Mouse (Mus musculus): ENCODE data around the gene Mrpl53. TPM values are rescaled to one million over a fixed set of nuclear protein-coding genes. Genes with fewer than 3 reads are reported as not detected.

The Mrpl53 gene
- total RNA-seq, 2 experiments from 2014 or later: 123 to 132 TPM

DNA sequence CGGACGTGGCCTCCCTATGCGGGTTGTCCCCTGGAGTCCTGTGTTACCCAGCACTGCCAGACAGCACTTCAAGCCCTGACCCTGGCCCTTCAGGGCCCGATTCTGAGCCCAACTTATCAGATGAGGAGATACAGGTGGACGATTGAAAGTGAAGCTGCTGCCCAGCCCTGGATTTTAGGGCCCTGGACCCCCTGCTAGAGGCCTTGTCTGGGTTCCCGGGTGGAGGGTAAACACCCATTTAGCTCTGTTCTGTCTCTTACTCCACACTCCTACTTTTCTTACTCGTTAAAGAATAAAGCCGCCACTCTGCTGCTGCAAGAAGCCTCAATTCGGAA is 20.9 kb upstream of the Mrpl53 start:
- intact Hi-C loops (cut with DNase I): no loop called here
- peak in 1 of 2 experiments; percentile 47 for DNase-seq

DNA sequence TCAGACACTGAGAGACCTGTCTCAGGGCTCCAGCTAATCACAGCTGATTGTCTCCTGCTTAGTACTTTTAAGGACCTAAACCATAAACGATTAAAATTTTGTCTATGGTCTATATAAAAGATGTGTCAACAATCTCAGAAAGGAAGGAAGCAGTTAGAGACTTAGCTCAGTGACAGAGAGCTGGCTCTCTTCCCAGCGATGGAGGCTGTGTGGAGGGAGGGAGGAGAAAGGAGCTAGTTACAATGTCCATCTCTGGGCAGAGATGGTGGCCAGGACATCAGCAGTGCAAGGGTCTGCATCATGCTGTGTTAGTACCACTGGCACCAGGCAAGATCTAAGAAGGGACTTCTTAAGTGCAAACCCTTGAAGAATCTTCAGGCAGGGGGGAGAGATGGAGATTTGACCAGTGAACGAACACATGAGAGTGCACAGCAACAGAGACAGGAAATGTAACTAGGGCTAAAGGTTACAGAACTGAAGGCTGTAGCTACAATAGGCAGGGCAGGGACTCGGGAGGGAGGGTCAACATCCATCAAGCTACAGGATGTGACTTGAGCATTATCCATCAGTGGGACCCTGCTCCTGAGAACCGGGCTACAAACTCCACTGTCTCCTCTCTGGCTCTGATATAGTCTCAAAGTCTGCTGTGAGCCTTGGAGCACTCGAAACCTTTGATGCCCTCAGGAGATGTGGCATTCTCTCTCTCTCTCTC is 16.3 kb upstream of the Mrpl53 start:
- intact Hi-C loops (cut with DNase I): no loop called here
- DNase-seq: no peak

DNA sequence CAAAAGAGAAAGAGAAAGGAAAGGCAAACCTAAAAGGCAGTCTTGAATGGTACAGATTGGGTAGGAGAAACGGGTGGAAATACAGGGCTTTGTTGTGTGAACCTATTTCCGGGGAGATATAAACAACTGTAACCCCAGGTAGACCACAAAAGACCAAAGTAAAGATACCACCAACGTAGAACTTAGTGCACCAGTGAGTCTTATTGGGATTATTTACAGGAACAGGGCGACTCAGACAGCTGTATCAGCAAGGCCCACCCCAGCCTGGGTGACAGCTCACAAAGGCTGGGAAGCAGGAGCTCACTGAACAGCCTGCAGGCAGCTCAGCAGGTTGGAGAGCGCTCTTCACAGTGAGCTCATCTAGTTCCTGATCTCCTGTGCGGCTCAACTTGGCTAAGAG is 12.9 kb upstream of the Mrpl53 start:
- intact Hi-C loops (cut with DNase I): no loop called here

DNA sequence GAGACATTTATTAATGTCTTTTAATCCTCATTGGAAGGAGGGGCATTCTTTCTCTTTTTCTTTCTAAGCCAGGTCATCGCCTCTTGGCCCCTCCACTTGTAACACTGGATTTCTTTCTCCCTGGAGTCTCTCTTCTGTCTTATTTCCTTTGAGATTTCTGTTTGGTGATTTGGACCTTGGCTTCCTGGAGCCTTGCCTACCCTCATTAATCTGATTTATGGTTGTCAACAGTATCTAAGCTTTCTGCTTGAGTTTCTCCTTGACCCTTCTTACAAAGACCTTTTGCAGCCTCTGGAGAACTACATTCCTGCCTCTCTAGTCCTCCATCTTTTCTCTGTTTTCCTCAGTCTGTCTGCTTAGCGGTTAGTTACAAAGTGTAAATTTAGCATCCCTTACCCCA is 10.4 kb upstream of the Mrpl53 start:
- intact Hi-C loops (cut with DNase I): no loop called here
- DNase-seq: no peak

More for the DNA sequence above, 12.9 kb upstream of the Mrpl53 start:
- no peak for DNase-seq

DNA sequence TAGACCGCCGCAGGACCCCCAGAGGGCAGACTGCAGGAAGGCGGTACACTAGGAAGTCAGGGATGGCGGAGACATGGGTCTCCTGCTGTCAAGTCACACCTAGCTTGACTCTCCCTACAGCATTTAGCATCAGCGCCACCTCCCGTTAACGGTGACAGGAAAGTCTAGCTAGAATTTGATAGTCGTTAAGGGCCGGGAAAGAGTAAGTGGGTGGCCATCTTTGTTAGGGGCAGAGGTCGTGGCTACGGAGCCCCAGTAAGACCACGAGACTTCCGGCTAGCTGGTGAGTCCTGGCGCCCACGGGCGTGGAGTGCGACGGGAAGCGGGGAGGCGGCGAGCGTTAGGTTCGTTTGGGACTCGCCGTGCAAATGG is 7.5 kb upstream of the Mrpl53 start, which contains the start of the genes Ccdc142 and Gm42688:
Ccdc142 (plus strand) TSS at position 286 of the 372 bp plus-strand sequence.
Gm42688 (plus strand) TSS at position 302 of the 372 bp plus-strand sequence.
- DNase-seq: peak; percentile 87 to 88
- intact Hi-C loops (cut with DNase I): loop anchor here (1.0 kb wide), 3 partner anchors 23 to 105 kb away; partner anchors contain the start of gene Aup1

DNA sequence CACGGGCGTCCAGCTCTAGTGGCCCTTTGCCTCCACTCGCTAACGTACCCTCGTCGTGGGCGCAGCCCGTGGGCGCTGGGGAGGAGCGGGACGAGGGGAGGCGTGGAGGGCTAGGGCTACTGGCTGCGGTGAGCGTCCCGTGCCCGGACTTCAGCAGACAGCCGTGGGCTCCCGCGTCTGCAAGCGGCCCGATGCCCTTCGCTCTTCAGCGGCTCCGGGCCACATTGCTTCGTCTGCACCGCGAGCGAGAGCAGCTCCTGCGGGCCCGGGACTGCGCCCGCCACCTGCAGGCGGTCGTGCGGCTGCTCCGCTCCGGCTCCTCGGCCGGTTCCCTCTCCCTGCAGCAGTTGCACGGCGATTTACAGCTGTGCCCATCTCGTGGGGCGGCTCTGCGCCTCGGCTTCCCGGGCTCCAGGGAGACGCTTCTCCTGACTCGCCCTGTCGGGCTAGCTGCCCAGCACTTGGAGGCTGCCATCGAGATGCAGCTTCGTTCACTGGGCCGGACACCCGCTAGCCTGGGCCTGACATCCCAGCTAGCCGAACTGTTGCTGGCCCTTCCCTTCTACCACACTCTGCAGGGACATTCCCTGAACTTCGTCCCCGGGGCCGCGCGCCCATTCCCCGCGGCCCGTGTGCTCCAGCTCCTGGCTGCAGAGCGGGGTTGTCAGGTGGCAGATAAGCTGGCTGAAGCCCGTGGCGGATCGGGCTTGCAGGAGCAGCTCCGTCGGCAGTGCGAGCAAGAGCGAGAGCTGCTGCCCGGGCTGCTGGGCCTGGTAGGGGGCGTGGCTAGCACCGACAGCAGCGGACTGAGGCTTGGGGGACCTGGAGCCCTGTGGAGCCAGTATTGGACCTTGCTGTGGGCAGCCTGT is 6.9 kb upstream of the Mrpl53 start:
- DNase-seq: peak; percentile 59 to 63
- intact Hi-C loops (cut with DNase I): loop anchor here (1.0 kb wide), 3 partner anchors 24 to 106 kb away; partner anchors contain the start of gene Aup1

DNA sequence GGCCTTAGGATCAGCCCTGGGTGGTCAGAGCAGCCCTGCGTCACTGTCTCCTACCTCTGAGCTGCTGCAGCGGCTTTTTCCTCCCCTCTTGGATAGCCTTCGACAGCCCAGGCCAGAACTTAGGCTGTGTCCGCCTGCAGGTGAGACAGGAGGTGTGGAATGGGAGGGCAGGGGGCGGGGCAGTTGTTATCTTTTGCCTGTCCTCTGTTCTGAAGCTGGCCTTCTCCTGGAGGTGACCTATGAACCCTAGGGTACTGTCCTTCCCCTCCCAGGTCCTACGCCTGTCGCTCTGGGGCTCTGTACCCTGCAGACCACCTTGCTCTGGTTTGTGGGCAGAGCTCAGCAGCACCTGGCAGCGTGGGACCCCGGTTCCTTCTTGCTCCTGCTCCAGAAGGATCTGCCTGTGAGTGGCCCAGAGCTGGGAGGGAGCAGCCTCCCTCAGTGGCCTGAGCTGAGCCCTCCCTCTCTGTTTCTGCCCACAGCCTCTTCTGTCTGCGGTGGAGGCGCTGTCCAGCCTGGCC is 5.7 kb upstream of the Mrpl53 start:
- intact Hi-C loops (cut with DNase I): no loop called here
- DNase-seq: no peak

DNA sequence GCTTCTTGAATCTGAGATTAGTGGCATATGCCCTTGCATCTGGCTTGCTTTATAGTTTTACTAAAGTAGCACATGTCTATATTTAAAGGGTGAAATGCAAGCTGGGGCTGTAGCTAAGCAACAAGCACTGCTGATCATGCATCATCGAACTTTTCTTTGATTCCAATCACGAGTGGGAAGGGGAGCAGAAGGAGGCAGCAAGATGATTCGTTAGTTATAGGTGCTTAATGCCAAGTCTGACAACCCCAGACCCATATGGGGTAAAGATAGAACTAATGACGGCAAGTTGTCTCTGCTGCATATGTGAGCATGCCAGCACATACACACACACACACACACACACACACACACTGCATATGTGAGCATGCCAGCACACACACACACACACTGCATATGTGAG is 4.7 kb upstream of the Mrpl53 start:
- intact Hi-C loops (cut with DNase I): no loop called here
- DNase-seq: no peak

DNA sequence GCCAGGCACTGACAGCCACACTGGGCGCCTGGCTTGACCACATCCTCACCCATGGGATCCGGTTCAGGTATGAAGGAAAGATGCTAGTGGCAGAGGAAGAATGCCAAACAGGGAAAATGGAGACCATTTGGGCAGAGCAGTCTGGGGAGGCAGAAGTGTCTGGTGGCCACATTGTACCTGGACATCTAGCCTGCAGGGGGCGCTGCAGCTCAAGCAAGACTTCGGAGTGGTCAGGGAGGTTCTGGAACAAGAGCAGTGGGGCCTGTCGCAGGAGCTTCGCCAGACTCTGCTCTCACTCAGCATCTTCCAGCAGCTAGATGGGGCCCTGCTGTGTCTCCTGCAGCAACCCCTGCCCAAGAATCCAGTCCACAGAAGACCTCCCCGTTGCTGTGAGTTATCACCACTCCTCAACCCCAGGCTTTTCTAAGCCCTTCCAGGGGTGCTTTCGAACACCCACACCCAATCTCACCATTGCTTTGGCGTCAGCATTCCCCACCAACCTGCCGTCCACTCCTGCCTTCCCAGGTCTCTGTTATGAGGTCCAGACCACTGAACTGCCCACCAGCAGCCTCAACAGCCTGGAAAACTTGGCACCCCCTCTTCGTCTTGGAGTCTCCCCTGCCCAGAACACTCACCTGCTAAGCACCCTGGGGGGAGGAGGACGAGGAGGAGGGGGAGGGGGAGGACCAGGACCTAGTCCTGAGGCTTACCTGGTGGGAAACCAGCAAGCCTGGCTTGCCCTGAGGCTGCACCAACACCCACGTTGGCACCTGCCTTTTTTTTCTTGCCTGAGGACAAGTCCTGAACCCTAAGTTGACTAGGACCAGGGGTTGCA is 1.1 kb upstream of the Mrpl53 start:
- intact Hi-C loops (cut with DNase I): loop anchor here (5.0 kb wide), 1 partner anchor 170 kb away; no protein-coding TSS in a partner anchor
- peak; percentile 75 to 81 for DNase-seq

DNA sequence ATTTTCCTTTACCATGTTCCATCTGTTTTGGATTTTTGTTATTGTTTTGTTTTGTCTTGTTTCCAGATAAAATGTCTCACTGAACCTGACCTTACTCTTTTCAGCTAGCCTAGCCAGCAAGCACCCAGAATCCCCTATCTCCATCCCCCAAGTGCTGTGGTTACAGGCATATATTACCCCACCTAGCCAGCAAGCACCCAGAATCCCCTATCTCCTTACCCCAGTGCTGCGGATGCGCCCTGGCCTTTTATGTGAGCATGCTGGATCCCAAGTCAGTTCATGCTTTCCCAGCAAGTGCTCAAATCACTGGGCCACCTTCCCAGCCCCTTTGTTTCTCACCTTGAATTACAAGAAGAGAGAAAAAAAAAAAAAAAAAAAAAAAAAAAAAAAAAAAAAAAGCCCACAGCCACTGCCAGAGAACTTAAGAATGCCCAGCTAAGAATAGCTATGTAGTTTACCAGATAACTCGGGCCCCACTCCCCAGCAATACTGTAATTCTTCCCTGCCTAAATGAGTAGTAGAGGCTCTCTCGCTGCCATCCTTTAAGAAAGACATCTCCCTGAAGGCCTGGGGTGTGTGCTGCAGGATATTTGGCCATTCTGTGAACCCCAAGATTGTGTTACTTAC is 2.8 kb downstream of the Mrpl53 start:
- intact Hi-C loops (cut with DNase I): no loop called here
- DNase-seq: no peak

DNA sequence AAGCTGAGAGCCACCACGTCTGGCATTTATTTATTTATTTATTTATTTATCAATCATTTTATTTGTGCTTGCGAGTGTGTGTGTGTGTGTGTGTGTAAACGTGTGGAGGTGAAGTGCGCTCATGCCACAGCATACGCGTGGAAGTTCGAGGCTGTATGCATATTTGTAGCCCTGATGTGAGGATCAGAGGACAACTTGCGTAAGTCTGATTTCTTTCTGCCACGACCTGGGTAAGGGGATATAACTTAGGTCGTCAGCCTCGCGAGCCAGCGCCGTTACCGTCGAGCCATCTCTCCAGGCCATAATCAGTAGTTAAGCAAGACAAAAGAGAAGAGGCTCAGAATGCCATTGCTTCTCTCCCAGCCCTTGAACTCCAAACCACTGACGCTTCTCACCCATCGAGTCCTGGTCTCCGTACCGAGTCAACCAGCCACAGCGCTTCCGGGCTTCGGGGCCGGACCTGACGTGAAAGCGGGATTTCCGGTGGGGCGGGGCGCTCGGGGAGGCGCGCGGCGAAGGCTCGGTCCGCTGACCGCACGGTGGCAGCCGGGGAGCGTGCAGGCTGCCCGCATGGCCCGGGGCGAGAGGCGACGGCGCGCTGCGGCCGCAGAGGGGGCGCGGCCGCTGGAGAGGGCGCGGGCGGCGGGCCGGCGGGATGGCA is 6.3 kb downstream of the Mrpl53 start, which contains the start of gene Mogs:
Mogs (plus strand) TSS at position 486 of the 661 bp plus-strand sequence.
- DNase-seq: peak; percentile 95 to 96
- intact Hi-C loops (cut with DNase I): no loop called here

DNA sequence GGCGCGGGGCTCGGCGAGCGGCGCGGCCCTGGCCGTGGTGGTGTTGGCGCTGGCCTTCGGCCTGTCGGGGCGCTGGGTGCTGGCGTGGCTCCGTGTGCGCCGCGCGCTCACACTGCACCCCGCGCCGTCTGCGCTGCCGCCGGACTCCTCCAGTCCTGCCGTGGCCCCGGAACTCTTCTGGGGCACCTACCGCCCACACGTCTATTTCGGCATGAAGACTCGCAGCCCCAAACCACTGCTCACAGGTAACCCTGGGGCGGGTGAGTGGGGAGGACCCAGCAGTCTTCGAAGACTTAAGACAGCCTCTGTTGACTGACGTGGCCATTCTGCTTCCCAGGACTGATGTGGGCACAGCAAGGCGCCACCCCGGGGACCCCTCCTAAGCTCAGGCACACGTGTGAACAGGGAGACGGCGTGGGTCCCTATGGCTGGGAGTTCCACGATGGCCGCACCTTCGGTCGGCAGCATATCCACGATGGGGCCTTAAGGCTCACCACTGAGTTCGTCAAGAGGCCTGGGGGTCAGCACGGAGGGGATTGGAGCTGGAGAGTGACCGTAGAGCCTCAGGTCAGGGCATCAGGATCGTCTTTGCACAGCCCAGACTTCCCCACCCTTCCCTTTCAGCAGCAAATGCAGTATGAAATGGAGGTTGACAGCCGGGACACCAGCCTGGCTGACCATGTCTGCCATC is 7.0 kb downstream of the Mrpl53 start:
- intact Hi-C loops (cut with DNase I): loop anchor here (2.0 kb wide), 1 partner anchor 45 kb away; no protein-coding TSS in a partner anchor

DNA sequence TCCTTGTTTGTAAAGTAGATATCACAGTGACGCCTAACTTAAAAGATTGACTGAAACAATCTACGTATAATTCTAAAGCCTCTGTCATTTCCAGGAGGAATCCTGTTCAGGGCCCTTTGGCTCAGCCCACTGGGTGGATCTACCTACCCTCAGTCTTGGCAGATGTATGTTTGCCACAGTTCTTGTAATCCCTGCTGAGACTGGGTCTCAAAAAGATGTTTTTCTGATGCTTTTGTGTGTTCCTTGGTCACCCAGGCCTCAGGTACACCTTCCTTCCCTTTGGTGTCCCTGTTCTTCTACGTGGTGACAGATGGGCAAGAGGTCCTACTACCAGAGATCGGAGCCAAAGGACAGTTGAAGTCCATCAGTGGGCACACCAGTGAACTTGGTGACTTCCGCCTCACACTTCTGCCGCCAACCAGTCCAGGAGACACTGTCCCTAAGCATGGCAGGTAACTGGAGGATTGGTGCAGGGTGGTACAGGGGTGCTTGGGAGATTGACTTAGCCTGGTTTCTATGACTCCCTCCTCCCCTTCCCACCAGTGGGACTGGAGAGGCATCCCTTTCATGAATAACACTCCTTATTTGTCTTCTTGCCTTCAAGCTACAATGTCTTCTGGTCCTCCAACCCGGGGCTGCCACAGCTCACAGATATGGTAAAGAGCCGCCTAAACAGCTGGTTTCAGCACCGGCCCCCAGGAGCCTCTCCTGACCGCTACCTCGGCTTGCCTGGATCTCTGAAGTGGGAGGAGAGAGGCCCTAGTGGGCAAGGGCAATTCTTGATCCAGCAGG is 7.7 kb downstream of the Mrpl53 start:
- no peak for DNase-seq
- intact Hi-C loops (cut with DNase I): loop anchor here (2.0 kb wide), 1 partner anchor 44 kb away; no protein-coding TSS in a partner anchor

More for the DNA sequence above, 7.0 kb downstream of the Mrpl53 start:
- DNase-seq: no peak

DNA sequence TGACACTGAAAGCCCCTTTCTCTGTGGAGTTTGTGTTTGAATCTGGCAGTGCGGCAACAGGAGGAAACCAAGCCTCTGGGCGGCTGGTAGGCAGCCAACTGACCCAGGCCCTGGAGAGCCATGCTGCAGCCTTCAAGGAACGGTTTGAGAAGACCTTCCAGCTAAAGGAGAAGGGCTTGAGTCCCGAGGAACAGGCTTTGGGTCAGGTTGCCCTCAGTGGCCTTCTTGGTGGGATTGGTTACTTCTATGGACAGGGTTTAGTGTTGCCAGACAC is 8.3 kb downstream of the Mrpl53 start:
- no peak for DNase-seq
- intact Hi-C loops (cut with DNase I): loop anchor here (2.0 kb wide), 1 partner anchor 44 kb away; no protein-coding TSS in a partner anchor

DNA sequence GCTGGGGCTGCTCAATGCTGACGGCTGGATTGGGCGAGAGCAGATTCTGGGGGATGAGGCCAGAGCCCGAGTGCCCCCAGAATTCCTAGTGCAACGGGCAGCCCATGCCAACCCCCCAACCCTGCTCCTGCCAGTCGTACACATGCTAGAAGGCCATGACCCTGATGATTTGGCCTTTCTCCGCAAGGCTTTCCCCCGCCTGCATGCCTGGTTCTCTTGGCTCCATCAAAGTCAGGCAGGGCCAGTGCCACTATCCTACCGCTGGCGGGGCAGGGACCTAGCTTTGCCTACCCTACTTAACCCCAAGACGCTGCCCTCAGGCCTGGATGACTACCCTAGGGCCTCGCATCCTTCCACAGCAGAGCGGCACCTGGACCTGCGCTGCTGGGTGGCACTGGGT is 8.8 kb downstream of the Mrpl53 start:
- DNase-seq: no peak
- intact Hi-C loops (cut with DNase I): loop anchor here (2.0 kb wide), 1 partner anchor 43 kb away; no protein-coding TSS in a partner anchor

DNA sequence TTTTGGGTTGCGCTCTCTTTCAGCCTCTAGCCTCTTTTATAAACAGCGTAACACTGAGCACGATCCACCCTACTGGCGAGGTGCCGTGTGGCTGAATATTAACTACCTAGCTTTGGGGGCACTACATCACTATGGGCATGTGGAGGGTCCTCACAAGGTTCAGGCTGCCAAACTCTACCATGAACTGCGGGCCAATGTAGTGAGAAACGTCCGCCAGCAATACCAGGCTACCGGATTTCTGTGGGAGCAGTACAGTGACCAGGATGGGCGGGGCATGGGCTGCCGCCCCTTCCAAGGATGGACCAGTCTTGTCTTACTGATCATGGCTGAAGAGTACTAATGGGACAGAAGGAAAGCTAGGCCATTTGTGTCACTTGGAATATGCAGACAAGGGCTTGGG is 9.5 kb downstream of the Mrpl53 start:
- no peak for DNase-seq
- intact Hi-C loops (cut with DNase I): no loop called here

DNA sequence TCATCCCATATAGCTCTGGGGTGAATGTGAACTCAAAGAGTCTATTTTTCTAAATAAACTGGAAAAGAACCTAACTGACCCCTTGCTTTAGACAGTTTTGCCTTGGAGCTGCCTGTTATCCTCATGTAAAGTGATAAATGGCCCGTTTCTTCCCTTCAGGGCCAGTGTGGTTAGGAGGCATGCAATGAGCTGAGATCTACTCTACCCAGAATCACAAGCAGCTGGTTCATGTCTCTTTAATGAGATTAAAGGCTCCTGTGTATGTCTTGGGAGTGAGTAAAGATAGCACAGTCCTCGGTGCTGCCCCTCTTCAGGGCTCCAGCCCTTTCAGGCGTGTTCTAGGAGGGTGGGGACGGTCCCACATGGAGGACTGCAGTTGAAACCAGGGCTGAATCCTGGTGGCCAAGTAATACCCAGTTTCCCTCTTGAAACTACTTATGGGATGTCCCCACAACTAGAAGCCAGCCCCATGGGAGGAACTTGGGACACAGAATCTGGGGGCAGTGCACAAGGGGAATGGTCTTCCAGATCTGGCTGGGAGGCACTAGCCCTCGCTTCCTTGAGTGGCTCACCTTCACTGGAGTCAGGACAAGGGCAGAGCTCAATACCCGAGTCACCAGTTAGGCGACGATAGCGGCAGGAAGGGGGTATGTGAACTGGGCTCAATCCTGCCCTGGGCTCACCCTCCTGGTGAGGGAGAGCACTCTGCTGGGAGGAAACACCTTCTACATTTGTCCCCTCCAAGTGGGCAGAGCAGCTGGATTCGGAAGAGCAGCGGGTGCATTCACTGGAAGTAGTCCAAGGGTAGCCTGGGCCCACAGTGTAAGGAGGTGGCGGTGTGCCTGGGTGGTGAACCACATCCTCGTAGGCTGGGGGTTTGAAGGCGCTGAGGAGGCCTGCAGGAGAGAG is 10.2 kb downstream of the Mrpl53 start:
- intact Hi-C loops (cut with DNase I): no loop called here
- DNase-seq: no peak
